Mouse (Mus musculus) fat pad, adult 2 months (tissue): Measurements from ENCODE around the gene Dlg1.

Experiments used
- DNase-seq: peaks from one replicate; pipeline ENCODE4 v3.0.0-alpha.2; 2011; ENCODE audit warnings: low read depth, low spot score; ENCODE audit errors: extremely low read depth

Dlg1 gene

GRCm38 (mm10) chr16:31834662-31835318 is 171.5 kb downstream of the Dlg1 start:
- no peak for DNase-seq

DNA sequence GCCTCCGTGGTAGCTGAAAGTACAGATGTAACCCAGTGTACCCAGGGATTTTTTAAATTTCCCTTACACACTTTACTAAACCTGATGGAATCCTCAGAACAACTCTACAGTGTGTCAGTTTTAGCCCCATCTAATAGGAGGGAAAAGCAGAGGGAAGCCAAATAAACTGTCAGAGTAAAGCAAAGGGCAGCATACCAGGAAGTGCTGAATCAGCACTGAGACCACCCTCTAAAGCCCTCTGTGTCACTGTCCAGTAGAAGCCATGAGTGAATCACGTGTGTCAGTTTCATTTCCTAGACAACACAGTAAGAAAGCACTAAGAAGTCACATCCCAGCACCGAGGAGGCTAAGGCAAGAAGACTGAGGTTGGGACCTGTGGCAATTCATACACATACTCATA is 174.1 kb downstream of the Dlg1 start:
- DNase-seq = no peak

DNA sequence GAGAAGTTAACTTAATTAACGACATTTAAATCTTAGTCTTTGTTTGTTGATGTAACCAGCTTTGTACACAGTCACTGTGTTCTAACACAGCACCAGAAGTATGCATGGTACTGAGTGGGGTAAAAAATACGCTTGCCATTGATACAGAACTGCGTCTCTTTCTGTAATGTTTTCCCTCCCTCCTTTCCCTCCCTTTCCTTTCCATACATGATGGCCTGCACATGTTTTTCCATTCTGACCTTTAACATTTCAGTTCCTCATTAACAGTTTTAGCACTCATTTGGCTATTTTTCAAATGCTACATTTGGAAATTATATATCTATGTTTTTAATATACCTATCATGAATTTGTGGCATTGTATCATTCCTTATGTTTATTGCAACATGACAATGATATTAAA is 181.0 kb downstream of the Dlg1 start:
- no peak for DNase-seq

GRCm38 (mm10) chr16:31846763-31847162 is 183.5 kb downstream of the Dlg1 start:
- DNase-seq = no peak

DNA sequence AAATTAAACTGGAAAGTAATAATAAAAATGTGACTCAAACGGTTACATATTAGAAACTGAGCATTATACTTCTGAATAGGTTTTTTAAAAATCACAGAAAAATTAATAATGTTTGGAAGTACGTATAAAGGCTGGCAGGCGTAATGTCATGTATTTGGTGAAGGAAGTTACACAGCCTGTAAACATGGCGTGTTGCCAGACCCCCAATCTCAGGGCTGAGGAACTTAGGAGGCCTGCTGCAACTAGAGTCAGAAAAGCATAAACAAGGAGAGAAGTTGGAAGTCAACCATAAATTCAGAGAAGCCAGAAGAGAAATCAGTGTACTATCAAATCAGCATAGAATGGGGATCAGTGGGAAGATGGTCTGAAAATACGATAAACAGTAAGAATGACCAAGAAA is 200.7 kb downstream of the Dlg1 start:
- DNase-seq = no peak

DNA sequence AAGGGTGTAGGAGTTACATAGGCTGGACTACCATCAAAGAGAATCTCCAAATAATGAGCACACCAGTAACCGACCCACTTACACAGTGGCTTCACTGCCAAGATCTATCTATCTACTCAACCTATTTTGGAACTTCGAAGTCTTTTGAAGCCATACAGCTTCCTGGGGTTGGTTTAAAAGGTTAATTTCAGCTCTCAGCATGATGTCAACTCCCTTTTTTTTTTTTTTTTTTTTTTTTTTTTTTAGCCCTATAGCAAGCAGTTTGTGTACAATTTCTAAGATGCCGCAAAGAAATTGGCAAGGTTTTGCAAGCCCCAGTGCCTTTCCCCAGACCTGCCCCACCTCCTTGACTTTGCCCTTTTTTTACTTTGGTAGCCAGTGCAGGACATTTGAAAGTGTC is 202.0 kb downstream of the Dlg1 start:
- no peak for DNase-seq

- DNase-seq = no peak
Observed at GRCm38 (mm10) chr16:31866911-31867310, 203.7 kb downstream of the Dlg1 start.

DNA sequence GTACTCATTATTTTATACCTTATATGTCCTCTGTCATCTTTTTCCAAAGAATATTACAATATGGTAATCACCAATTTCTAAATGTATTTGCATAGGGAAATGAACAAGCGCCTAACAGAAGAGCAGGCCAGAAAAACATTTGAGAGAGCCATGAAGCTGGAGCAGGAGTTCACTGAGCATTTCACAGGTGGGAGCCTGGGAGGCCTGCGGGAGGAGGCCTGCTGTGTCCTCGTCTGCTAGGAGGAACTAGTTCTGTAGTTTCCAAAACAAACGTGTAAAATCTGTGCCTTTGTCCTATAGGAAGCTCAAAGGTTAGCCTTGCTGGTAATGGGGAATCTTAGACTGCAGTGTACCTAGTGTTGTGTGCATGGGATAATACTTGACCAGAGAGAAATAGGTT is 204.5 kb downstream of the Dlg1 start:
- no peak for DNase-seq

GRCm38 (mm10) chr16:31873721-31874120 is 210.5 kb downstream of the Dlg1 start:
- DNase-seq = no peak

DNA sequence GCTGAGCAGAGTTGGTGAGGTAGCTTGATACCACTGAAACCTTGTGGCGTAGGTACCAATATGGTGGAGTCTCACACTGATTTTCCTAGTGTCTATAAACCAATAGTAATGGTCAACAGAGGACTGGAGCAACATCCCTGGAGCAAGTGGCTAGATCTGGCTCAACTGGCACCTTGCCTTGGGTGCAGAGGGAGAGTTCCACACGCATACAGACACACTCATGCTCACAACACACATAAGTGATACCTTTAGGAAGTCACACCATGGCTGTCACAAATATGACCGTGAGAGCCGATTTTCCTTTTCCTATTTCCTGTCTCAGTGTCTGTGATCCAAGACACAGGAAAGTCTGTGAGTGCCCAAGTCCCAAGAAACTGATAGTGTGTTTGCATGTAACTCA is 212.1 kb downstream of the Dlg1 start:
- no peak for DNase-seq

- DNase-seq = no peak
Observed at GRCm38 (mm10) chr16:31876386-31876785, 213.1 kb downstream of the Dlg1 start.

DNA sequence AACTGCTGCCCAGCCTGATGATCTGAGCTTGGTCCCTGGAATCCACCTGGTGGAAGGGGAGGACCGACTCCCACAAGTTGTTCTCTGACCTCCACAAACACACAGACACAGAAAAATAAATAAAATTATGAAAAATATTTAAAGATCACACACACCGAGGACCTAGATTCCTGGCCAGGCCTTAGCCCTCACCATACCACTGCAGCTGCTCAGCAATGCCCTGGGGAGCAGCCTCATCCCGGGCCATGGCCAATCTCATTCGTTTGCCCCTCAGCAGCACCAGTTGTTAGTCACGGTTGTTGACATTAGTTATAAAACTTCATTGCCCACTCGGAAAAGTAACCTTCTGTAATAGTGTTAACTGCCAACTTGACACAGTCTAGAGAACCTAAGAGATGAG is 214.8 kb downstream of the Dlg1 start:
- DNase-seq = no peak

- DNase-seq = no peak
Observed at GRCm38 (mm10) chr16:31878573-31879257, 215.5 kb downstream of the Dlg1 start, which contains the start of gene Meltf. Gene Meltf, plus strand, starts transcription at chr16:31878810.

- no peak for DNase-seq
Observed at GRCm38 (mm10) chr16:31880146-31880840, 217.1 kb downstream of the Dlg1 start.

DNA sequence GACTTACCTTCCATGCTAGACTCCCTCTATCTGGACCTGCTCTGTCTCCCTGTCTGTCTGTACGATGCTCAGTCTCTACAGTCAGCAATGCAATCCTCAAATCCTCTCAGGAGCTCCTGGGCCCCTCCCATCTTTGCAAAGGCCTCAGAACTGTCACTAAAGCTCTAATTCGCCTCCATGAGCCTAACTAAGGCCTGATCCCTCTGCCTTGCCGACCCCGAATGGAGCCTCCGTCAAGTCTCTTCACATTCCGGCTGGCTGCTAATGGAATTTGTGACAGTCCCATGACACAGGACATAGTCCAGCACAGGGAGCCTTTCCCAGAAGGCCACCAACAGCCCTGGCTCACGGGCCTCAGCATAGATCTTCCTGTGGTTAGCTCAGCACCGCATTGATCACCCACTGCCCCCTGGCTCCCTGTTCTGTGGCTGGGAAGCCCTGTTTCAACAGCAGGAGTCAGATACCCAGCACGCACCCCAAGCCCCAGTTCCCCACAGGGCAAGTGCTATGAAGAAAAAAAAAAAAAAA is 219.2 kb downstream of the Dlg1 start:
- DNase-seq = no peak

DNA sequence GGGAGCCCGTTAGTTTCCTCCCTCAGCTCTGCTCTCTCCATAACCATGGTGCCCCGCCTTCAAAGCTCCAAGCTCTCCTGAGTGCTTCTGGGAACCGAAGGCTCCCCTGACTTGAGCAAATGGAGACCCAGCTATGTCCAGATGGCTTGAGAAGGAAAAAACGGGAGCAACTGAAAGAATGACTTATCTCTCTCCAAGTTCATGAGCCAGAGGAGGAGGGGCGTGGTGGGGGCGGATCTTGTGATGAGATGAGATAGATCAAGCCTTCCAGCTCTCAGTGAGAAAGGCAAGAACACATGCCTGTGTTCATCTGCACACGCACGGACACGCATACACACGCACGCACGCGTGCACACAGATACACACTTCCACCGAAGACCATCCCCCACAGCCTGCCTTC is 220.1 kb downstream of the Dlg1 start:
- DNase-seq = no peak

DNA sequence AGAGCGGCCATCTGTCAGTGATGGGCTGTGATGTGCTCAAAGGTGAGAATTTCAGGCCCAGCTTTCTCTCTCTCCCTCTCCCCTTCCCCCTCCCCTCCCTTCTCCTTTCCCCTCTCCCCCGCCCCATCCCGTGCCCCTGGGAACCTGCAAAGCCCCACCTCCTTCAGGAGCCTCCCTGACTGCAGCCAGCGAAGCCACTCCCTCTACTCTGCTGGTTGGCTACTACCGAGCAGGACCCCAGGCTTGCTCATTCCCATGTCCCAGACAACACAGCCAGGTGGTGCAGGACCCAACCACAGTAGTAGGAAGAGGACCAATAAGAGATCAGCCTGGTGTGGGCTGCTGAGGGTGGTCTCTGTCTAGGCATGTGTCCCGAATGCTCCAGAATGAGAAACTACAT is 220.7 kb downstream of the Dlg1 start:
- DNase-seq = no peak

DNA sequence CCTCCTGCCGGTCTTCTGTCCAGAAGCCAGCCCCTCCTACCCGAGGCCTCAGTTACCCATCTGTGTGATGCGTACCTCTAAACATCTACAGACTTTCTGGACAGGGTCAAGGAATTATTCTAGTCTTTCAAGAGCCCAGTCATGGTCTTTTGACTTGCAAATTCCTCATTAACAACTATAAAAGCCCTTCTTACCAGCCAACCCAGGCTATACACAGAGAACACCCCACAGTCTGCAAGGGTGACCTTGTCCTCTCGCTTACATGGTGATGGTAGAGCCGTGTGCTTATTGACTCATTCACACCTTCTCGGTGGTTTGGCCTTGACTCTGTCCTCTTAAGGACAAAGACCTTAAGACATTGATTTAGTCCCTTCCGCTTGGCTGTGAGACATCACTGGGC is 227.7 kb downstream of the Dlg1 start:
- DNase-seq = no peak

GRCm38 (mm10) chr16:31893396-31894141 is 230.3 kb downstream of the Dlg1 start:
- DNase-seq = no peak

DNA sequence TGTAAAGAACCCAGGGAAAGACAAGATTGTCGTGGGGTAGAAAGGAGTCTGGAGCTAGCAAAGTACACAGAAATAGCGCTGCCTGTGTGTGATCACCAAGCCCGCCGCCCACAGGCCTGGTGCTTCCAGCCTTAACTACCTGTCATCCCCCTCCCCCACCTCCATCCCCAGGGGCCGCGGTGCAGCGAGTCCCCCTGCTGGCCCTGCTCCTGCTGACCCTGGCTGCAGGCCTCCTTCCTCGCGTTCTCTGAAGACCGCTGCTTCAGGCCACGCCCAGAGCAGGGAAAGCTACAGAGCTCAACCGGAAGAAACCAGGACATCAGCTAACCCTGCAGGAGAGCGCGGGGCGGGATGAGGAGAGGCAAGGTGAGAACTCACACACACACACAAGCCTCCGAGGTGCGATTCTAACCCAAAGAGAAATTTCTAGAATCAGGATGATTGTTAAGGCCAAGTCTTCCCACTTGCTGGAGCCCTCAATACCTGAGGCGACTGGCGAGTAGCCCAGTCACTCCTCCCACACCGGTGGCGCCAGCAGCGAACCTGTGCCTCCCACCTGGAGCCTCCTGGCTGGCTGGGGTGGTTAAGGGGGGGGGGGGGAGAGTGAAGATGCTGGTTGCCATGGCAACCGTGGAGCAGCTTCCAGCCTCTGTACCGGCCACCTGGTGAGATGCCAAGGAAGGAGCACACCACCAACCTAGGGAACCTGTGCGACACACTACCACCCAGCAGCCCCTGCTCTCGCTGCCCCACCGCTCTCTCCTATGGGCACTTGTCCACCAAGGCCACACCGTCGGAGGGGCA is 233.9 kb downstream of the Dlg1 start:
- DNase-seq = no peak
